Mouse (Mus musculus) ES-E14 (cell line): ENCODE results near the gene Foxp1. TPM values are rescaled to one million over a fixed set of nuclear protein-coding genes. Genes with fewer than 3 reads are reported as not detected.

ENCODE experiments used
- DNase-seq: peaks from one replicate; pipeline ENCODE4 v3.0.0-alpha.2; 2013; ENCODE audit warnings: low read depth, low spot score
- H3K27ac ChIP-seq: 2 replicates; pipeline ENCODE4 v1.5.1; 2012; ENCODE audit warnings: low read depth, mild to moderate bottlenecking, low read length, moderate library complexity, mixed read lengths; ENCODE audit not compliant: poor library complexity, insufficient read depth, severe bottlenecking
- H3K36me3 ChIP-seq: 2 replicates; pipeline ENCODE4 v1.6.1; 2012; ENCODE audit warnings: mild to moderate bottlenecking, low read length, moderate library complexity, mixed read lengths; ENCODE audit not compliant: control insufficient read depth, poor library complexity, insufficient read depth, severe bottlenecking
- H3K4me1 ChIP-seq, 2 experiments: fragments of 150-350 bp in 1 of 2; sonication (generic) in 1 of 2; 2 replicates each; pipeline ENCODE4 v1.6.1; 2012; ENCODE audit warnings: low read length in 2 of 2, mild to moderate bottlenecking in 1 of 2, mixed read lengths in 1 of 2; ENCODE audit not compliant: control insufficient read depth in 2 of 2, insufficient read depth in 2 of 2, poor library complexity in 1 of 2
- H3K4me3 ChIP-seq, 2 experiments: fragments of 150-350 bp in 1 of 2; sonication (generic) in 1 of 2; 2 replicates each; pipeline ENCODE4 v1.5.1; 2012; ENCODE audit warnings: low read length in 2 of 2, low read depth in 1 of 2, mild to moderate bottlenecking in 1 of 2, mixed read lengths in 1 of 2; ENCODE audit not compliant: insufficient read depth in 1 of 2, poor library complexity in 1 of 2, severe bottlenecking in 1 of 2
- H3K9ac ChIP-seq: 2 replicates; pipeline ENCODE4 v1.6.1; 2012; ENCODE audit warnings: low read depth, mild to moderate bottlenecking, low read length, mixed read lengths; ENCODE audit not compliant: poor library complexity, insufficient read depth, severe bottlenecking
- H3K9me3 ChIP-seq: fragments of 150-350 bp; sonication (generic); 2 replicates; pipeline ENCODE4 v1.6.1; 2012; ENCODE audit warnings: low read depth, mild to moderate bottlenecking, low read length; ENCODE audit not compliant: control insufficient read depth, insufficient read depth
- CHD2 ChIP-seq: IDR thresholded peaks from 2 replicates; pipeline ENCODE4 v1.6.1; 2014; ENCODE audit warnings: mild to moderate bottlenecking, low read depth, low read length, inconsistent platforms
- HCFC1 ChIP-seq: IDR thresholded peaks from 2 replicates; pipeline ENCODE4 v1.6.1; 2012; ENCODE audit warnings: low read length, inconsistent platforms, borderline replicate concordance; ENCODE audit not compliant: insufficient read depth
- MAFK ChIP-seq: IDR thresholded peaks from 2 replicates; pipeline ENCODE4 v1.6.1; 2014; ENCODE audit warnings: mild to moderate bottlenecking, low read depth, low read length, inconsistent platforms; ENCODE audit not compliant: insufficient read depth
- ZC3H11A ChIP-seq: IDR thresholded peaks from 2 replicates; pipeline ENCODE4 v1.6.1; 2012; ENCODE audit warnings: low read depth, mild to moderate bottlenecking, inconsistent platforms, low read length, borderline replicate concordance
- ZNF384 ChIP-seq: IDR thresholded peaks from 2 replicates; pipeline ENCODE4 v1.6.1; 2012; ENCODE audit warnings: low read depth, low read length, inconsistent platforms
- in situ Hi-C, 2 experiments: fragments of 600-800 bp; cut with MboI; formaldehyde crosslinking; loops; one replicate each; pipeline ENCODE4 v1.15.1; 2025; ENCODE audit warnings: low sequenced_read_pairs in 2 of 2, inconsistent platforms in 1 of 2; ENCODE audit not compliant: unreplicated experiment in 2 of 2
- total RNA-seq: library from RNA; depleted of rRNA; stranded (reverse); fragments of 300-350 nt; gene quantifications from 2 replicates; pipeline ENCODE4 v1.2.3, GENCODE M21; 2012; rRNA removed

Foxp1 gene
- 70.0 and 108 TPM in 2 replicates for total RNA-seq

GRCm38 (mm10) chr6:99522359-99523108 lies at the start of gene Foxp1:
Gene Foxp1, minus strand, starts transcription at chr6:99522721.
- no peak for TF ChIP-seq MAFK
- Histone ChIP-seq H3K36me3 (no peaks in the 10 kb centered on the region), H3K4me1 (no peaks in the 10 kb centered on the region), H3K4me3 (peak within 1 kb of the TSS; percentile 71 to 76), H3K9me3 (no peaks in the 10 kb centered on the region), H3K27ac (no peak within 1 kb of the TSS), H3K9ac (peak within 1 kb of the TSS; percentile 62; the same call in 1 of the 2 replicates)
- no peak for DNase-seq
- in situ Hi-C loops: no loop called here

- Histone ChIP-seq H3K36me3 (no peaks in the 10 kb centered on the region), H3K9me3 (no peaks in the 10 kb centered on the region), H3K27ac (no peak overlapping the region), H3K4me1 (no peaks in the 10 kb centered on the region), H3K9ac (no peak overlapping the region), H3K4me3 (no peak overlapping the region)
- in situ Hi-C loops: no loop called here
- TF ChIP-seq MAFK (no peak), HCFC1 (no peak), CHD2 (no peak), ZC3H11A (no peak), ZNF384 (no peak)
- DNase-seq: no peak
These were observed 49.5 kb upstream of the Foxp1 start for GRCm38 (mm10) chr6:99572071-99572470.

GRCm38 (mm10) chr6:99566921-99567320 lies 44.4 kb upstream of the Foxp1 start:
- no peak for TF ChIP-seq MAFK
- no peak for TF ChIP-seq CHD2
- TF ChIP-seq ZNF384: no peak
- TF ChIP-seq ZC3H11A: no peak
- no peak for TF ChIP-seq HCFC1
- in situ Hi-C loops: no loop called here
- no peak for DNase-seq
- no peaks in the 10 kb centered on the region for H3K9me3 ChIP-seq
- H3K4me1 ChIP-seq: no peaks in the 10 kb centered on the region
- no peak overlapping the region for H3K4me3 ChIP-seq
- H3K9ac ChIP-seq: no peak overlapping the region
- H3K36me3 ChIP-seq: no peaks in the 10 kb centered on the region
- no peak overlapping the region for H3K27ac ChIP-seq

- H3K4me3 ChIP-seq: no peak overlapping the region
- TF ChIP-seq HCFC1 (no peak), ZNF384 (no peak), CHD2 (no peak), MAFK (no peak), ZC3H11A (no peak)
- no peaks in the 10 kb centered on the region for H3K4me1 ChIP-seq
- H3K9me3 ChIP-seq: no peaks in the 10 kb centered on the region
- H3K36me3 ChIP-seq: no peaks in the 10 kb centered on the region
- H3K9ac ChIP-seq: no peak overlapping the region
- in situ Hi-C loops: no loop called here
- no peak overlapping the region for H3K27ac ChIP-seq
- DNase-seq: no peak
These were observed 42.2 kb upstream of the Foxp1 start for GRCm38 (mm10) chr6:99564766-99565165.

GRCm38 (mm10) chr6:99556950-99557349 lies 34.4 kb upstream of the Foxp1 start:
- no peak overlapping the region for H3K9ac ChIP-seq

More at GRCm38 (mm10) chr6:99556950-99557349, 34.4 kb upstream of the Foxp1 start:
- Histone ChIP-seq H3K4me1 (no peaks in the 10 kb centered on the region), H3K27ac (no peak overlapping the region), H3K9me3 (no peaks in the 10 kb centered on the region), H3K36me3 (no peaks in the 10 kb centered on the region), H3K4me3 (no peak overlapping the region)
- in situ Hi-C loops: no loop called here
- no peak for TF ChIP-seq MAFK
- no peak for TF ChIP-seq HCFC1
- no peak for TF ChIP-seq ZC3H11A
- TF ChIP-seq CHD2: no peak
- TF ChIP-seq ZNF384: no peak
- no peak for DNase-seq
